34 mouse cellular contexts compared by ENCODE assay signal in the genomic region with DNA sequence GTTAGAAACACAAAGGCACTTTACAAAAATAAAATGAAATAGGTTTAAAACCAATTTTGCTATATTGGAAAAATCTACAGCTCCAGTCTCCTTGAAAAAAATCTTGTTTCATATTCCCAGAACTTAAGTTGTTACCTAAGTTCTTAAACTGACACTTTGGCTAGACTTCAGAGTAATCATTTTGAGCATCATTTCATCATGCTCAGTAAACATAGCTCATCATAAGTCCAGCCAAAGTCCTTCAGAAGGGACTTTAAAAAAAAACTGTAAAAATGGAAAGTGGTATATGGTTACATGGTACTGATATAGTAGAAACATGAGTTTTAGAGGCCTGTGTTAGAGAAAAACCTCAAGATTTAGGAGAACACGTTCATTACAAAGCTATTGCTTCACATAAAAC. TPM values are rescaled to one million over a fixed set of nuclear protein-coding genes. Genes with fewer than 3 reads are reported as not detected.
"Had no signal": no experiment of that assay in that cellular context is flagged by ENCODE, and none has a peak within 500 bp of the region (broad histone marks: within the 10 kb centered on the region; RNA-seq: fewer than 3 reads in every experiment).

No protein-coding gene starts in this region.

- H3K4me3 ChIP-seq: embryonic facial prominence, embryonic 10.5 days; embryonic facial prominence, embryonic 12.5 days; embryonic facial prominence, embryonic 13.5 days; embryonic facial prominence, embryonic 15.5 days; erythroblast, embryonic 14.5 days; forebrain, embryonic 10.5 days; forebrain, embryonic 12.5 days; forebrain, embryonic 13.5 days; forebrain, embryonic 15.5 days; gastrocnemius, adult 2 months; heart, adult 2 months had no signal

- H3K4me1 ChIP-seq: embryonic facial prominence, embryonic 10.5 days; embryonic facial prominence, embryonic 12.5 days; embryonic facial prominence, embryonic 13.5 days; embryonic facial prominence, embryonic 15.5 days; forebrain, embryonic 10.5 days; forebrain, embryonic 12.5 days; forebrain, embryonic 13.5 days; forebrain, embryonic 15.5 days had no signal

- DNase-seq: cerebellum, adult 2 months; cerebellum, adult 8-10 months; cerebellum, adult 9-10 months; cerebellum, adult 9-11 months; cerebellum, postnatal 10 days; cerebellum, postnatal 14 days; cerebellum, postnatal 25 days; cerebellum, postnatal 36 days; embryo, embryonic 11 days; forebrain, postnatal 0 days; gastrocnemius, adult 2 months; gastrocnemius, postnatal 10 days; gastrocnemius, postnatal 14 days; gastrocnemius, postnatal 25 days; gastrocnemius, postnatal 36 days; heart, adult 11 months; heart, adult 18-20 months; heart, adult 2 months had no signal

- H3K9ac ChIP-seq: embryonic facial prominence, embryonic 12.5 days; embryonic facial prominence, embryonic 13.5 days; embryonic facial prominence, embryonic 15.5 days; forebrain, embryonic 12.5 days; forebrain, embryonic 13.5 days; forebrain, embryonic 15.5 days; forebrain, postnatal 0 days had no signal

- H3K4me2 ChIP-seq: embryonic facial prominence, embryonic 12.5 days; embryonic facial prominence, embryonic 13.5 days; embryonic facial prominence, embryonic 15.5 days; forebrain, embryonic 12.5 days; forebrain, embryonic 13.5 days; forebrain, embryonic 15.5 days had no signal

- H3K27me3 ChIP-seq: embryonic facial prominence, embryonic 12.5 days; embryonic facial prominence, embryonic 13.5 days; embryonic facial prominence, embryonic 15.5 days; forebrain, embryonic 12.5 days; forebrain, embryonic 13.5 days; forebrain, embryonic 15.5 days had no signal

- H3K36me3 ChIP-seq: embryonic facial prominence, embryonic 12.5 days; embryonic facial prominence, embryonic 13.5 days; embryonic facial prominence, embryonic 15.5 days had no signal

- ATAC-seq: forebrain, embryonic 13.5 days; forebrain, embryonic 14.5 days; forebrain, embryonic 15.5 days; forebrain, embryonic 16.5 days; forebrain, postnatal 0 days had no signal

- H3K9me3 ChIP-seq: embryonic facial prominence, embryonic 10.5 days; embryonic facial prominence, embryonic 12.5 days; embryonic facial prominence, embryonic 13.5 days; embryonic facial prominence, embryonic 15.5 days; forebrain, embryonic 10.5 days; forebrain, embryonic 13.5 days; forebrain, embryonic 15.5 days had no signal

- H3K27ac ChIP-seq: embryonic facial prominence, embryonic 10.5 days; embryonic facial prominence, embryonic 12.5 days; embryonic facial prominence, embryonic 13.5 days; embryonic facial prominence, embryonic 15.5 days; forebrain, embryonic 10.5 days; forebrain, embryonic 12.5 days; forebrain, embryonic 13.5 days; forebrain, embryonic 15.5 days; gastrocnemius, adult 2 months; heart, adult 2 months had no signal

RNA-seq across cellular contexts. Expression of a gene that starts 26.2 kb away (rescaled TPM):
- total RNA-seq: common myeloid progenitor, adult 5-6 weeks; forebrain, postnatal 0 days; granulocyte monocyte progenitor cell, adult 5-6 weeks had no signal
- polyA plus RNA-seq: cortical plate, adult 2 months; erythroblast, embryonic 14.5 days; frontal cortex, adult 2 months; gonadal fat pad, adult 2 months; heart, adult 2 months had no signal

RNA-seq across cellular contexts. Expression of a gene that starts 26.2 kb away (rescaled TPM):
- total RNA-seq: common myeloid progenitor, adult 5-6 weeks; granulocyte monocyte progenitor cell, adult 5-6 weeks had no signal
